Mouse (Mus musculus) spleen, adult 2 months (tissue): ENCODE data around the gene 1700125H20Rik.

ENCODE experiments used
- CTCF ChIP-seq: fragments of 200-500 bp; IDR thresholded peaks from 2 replicates; pipeline ENCODE4 v1.5.1; 2011; ENCODE audit warnings: mild to moderate bottlenecking, inconsistent platforms; ENCODE audit not compliant: insufficient read depth, insufficient read length, insufficient replicate concordance; ENCODE audit errors: extremely low read depth
- POLR2A ChIP-seq: fragments of 200-500 bp; IDR thresholded peaks from 2 replicates; pipeline ENCODE4 v1.6.1; 2011; ENCODE audit warnings: low read depth, low read length, inconsistent platforms

GRCm38 (mm10) chr11:85194206-85194605 lies 24.0 kb downstream of the 1700125H20Rik start:
- TF ChIP-seq CTCF (no peak), POLR2A (no peak)
